Mouse (Mus musculus) liver, embryonic 14.5 days (tissue): ENCODE measurements around the gene Cryab.

Experiments
- CTCF ChIP-seq: IDR thresholded peaks from 2 replicates; pipeline ENCODE4 v1.5.1; 2016; ENCODE audit warnings: antibody characterized with exemption, low read depth, control low read depth
- EP300 ChIP-seq: IDR thresholded peaks from 2 replicates; pipeline ENCODE4 v1.6.1; 2016; ENCODE audit warnings: antibody characterized with exemption, low read depth

DNA sequence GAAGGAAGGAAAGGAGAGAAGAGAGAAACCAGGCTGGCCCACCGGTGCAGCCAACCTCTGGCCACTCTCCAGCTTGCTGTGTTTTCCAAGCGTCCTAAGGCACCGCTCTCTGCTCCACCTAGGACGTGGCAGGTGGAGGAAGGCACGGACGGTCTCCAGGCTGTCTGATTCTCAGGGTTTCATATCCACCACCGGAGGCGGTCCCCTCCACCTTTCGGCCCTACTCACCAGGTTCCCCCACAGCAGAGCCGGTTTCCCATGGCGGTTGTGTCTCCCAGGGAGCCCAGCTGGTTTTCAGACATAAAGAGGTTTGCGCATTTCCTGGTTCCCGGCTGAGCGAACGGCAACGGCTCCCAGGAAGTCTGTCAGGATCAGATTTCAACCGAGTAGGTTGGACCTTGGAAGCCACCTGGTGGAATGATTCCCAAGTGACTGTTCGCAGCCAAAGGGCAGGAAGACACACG, 4.9 kb upstream of the Cryab start, which contains the start of gene 2310030G06Rik:
- TF ChIP-seq CTCF (0 out of 2 replicates have a peak, but pooled peaks have one; percentile 17), EP300 (no peak)
